Mouse (Mus musculus) lung, postnatal 4 days (tissue): ENCODE measurements at regions not wholly inside any gene's neighbourhood (a gene's known extent, or its start where the extent isn't known, plus 50 kb on each side); places are given as distances from the start of the nearest gene placed in this dataset.
"Not testable (repeated sequence)": the region's sequence is repeated elsewhere in the genome, so short reads cannot be mapped to it uniquely, and the experiment has no call there.

Source experiments
- DNase-seq, 2 experiments: peaks; one replicate each; pipeline ENCODE4 v3.0.0; 2021

GRCm38 (mm10) chr12:54516463-54516862 is 139.9 kb downstream of the Sptssa start:
- DNase-seq = no peak

- not testable (repeated sequence) for DNase-seq
These were observed 140.3 kb downstream of the Sptssa start for GRCm38 (mm10) chr12:54516039-54516438.

GRCm38 (mm10) chr12:54509903-54510302 is 146.5 kb downstream of the Sptssa start:
- DNase-seq = peak in 1 of 2 experiments; percentile 29

GRCm38 (mm10) chr12:54502775-54503174 is 153.6 kb downstream of the Sptssa start:
- no peak for DNase-seq

GRCm38 (mm10) chr12:54499963-54500362 is 156.4 kb downstream of the Sptssa start:
- DNase-seq = no peak

GRCm38 (mm10) chr12:54495701-54496374 is 160.5 kb downstream of the Sptssa start:
- DNase-seq = no peak

- DNase-seq = peak; percentile 31 to 58
These were observed 161.5 kb downstream of the Sptssa start for GRCm38 (mm10) chr12:54494756-54495375.

GRCm38 (mm10) chr12:54492737-54493136 is 163.6 kb downstream of the Sptssa start:
- no peak for DNase-seq

GRCm38 (mm10) chr12:54490460-54490859 is 165.9 kb downstream of the Sptssa start:
- DNase-seq = no peak

- DNase-seq = peak; percentile 57 to 82
These were observed 166.7 kb downstream of the Sptssa start for GRCm38 (mm10) chr12:54489675-54490074.

- DNase-seq = no peak
These were observed 168.7 kb downstream of the Sptssa start for GRCm38 (mm10) chr12:54487689-54488088.

GRCm38 (mm10) chr12:54482020-54482419 is 174.4 kb downstream of the Sptssa start:
- DNase-seq = no peak

GRCm38 (mm10) chr12:54479841-54480240 is 176.5 kb downstream of the Sptssa start:
- DNase-seq = no peak

- no peak for DNase-seq
These were observed 183.5 kb downstream of the Sptssa start for GRCm38 (mm10) chr12:54472881-54473280.

- no peak for DNase-seq
These were observed 184.0 kb downstream of the Sptssa start for GRCm38 (mm10) chr12:54472407-54472806.

GRCm38 (mm10) chr12:54467635-54468034 is 188.7 kb downstream of the Sptssa start:
- DNase-seq = no peak

- no peak for DNase-seq
These were observed 192.6 kb downstream of the Sptssa start for GRCm38 (mm10) chr12:54463806-54464205.

GRCm38 (mm10) chr12:54461411-54461810 is 195.0 kb downstream of the Sptssa start:
- no peak for DNase-seq

GRCm38 (mm10) chr12:54460135-54460523 is 196.2 kb downstream of the Sptssa start:
- peak; percentile 33 to 49 for DNase-seq

- DNase-seq = no peak
These were observed 196.8 kb downstream of the Sptssa start for GRCm38 (mm10) chr12:54459462-54460134.

GRCm38 (mm10) chr12:54456731-54457130 is 199.6 kb downstream of the Sptssa start:
- DNase-seq = no peak

GRCm38 (mm10) chr12:54454606-54455005 is 201.8 kb downstream of the Sptssa start:
- DNase-seq = peak in 1 of 2 experiments; percentile 31

GRCm38 (mm10) chr12:54453343-54453742 is 203.0 kb downstream of the Sptssa start:
- peak; percentile 67 to 75 for DNase-seq

GRCm38 (mm10) chr12:54450369-54450768 is 206.0 kb downstream of the Sptssa start:
- DNase-seq = no peak
